Mouse (Mus musculus) MEL (cell line): ENCODE data around the gene Speer4e.
"Not testable (repeated sequence)": the region's sequence is repeated elsewhere in the genome, so short reads cannot be mapped to it uniquely, and the experiment has no call there.

ENCODE experiments used
- CHD2 ChIP-seq: IDR thresholded peaks from 2 replicates; pipeline ENCODE4 v1.6.1; 2011; ENCODE audit warnings: low read length, improper control_type of control experiment
- CTCF ChIP-seq, 3 experiments: IDR thresholded peaks in 2 of 3; conservative IDR thresholded peaks in 1 of 3; 2 replicates each; pipeline ENCODE4 v1.5.1; 2011 to 2012; ENCODE audit warnings: low read length in 3 of 3, low read depth in 2 of 3, mild to moderate bottlenecking in 2 of 3, improper control_type of control experiment in 1 of 3, inconsistent platforms in 1 of 3, mixed read lengths in 1 of 3, moderate library complexity in 1 of 3; ENCODE audit not compliant: control insufficient read depth in 1 of 3, insufficient read depth in 1 of 3, poor library complexity in 1 of 3, severe bottlenecking in 1 of 3
- E2F4 ChIP-seq: IDR thresholded peaks from 2 replicates; pipeline ENCODE4 v1.6.1; 2011; ENCODE audit warnings: low read depth, low read length, improper control_type of control experiment, borderline replicate concordance
- ELF1 ChIP-seq: IDR thresholded peaks from 2 replicates; pipeline ENCODE4 v1.6.1; 2014; ENCODE audit warnings: low read depth, mild to moderate bottlenecking, inconsistent platforms, low read length, improper control_type of control experiment, moderate library complexity
- EP300 ChIP-seq, 2 experiments: IDR thresholded peaks; 2 replicates each; pipeline ENCODE4 v1.6.1; 2011; ENCODE audit warnings: improper control_type of control experiment in 2 of 2, low read length in 2 of 2, low read depth in 1 of 2, mild to moderate bottlenecking in 1 of 2
- GABPA ChIP-seq: IDR thresholded peaks from 2 replicates; pipeline ENCODE4 v1.6.1; 2012; ENCODE audit warnings: low read depth, mild to moderate bottlenecking, inconsistent platforms, low read length, improper control_type of control experiment, moderate library complexity
- MEF2A ChIP-seq: IDR thresholded peaks from 2 replicates; pipeline ENCODE4 v1.6.1; 2014; ENCODE audit warnings: low read depth, mild to moderate bottlenecking, inconsistent platforms, low read length, improper control_type of control experiment; ENCODE audit not compliant: poor library complexity, insufficient replicate concordance, severe bottlenecking; ENCODE audit errors: extremely low read depth
- POLR2A ChIP-seq, 2 experiments: IDR thresholded peaks; 2 replicates each; pipeline ENCODE4 v1.6.1; 2011 to 2012; ENCODE audit warnings: low read length in 2 of 2, mild to moderate bottlenecking in 2 of 2, control low read depth in 1 of 2, improper control_type of control experiment in 1 of 2, low read depth in 1 of 2, moderate library complexity in 1 of 2; ENCODE audit not compliant: control insufficient read depth in 1 of 2, insufficient read depth in 1 of 2, poor library complexity in 1 of 2
- POLR2AphosphoS2 ChIP-seq: IDR thresholded peaks from 2 replicates; pipeline ENCODE4 v1.6.1; 2011; ENCODE audit warnings: low read length, improper control_type of control experiment
- TAL1 ChIP-seq: IDR thresholded peaks from 2 replicates; pipeline ENCODE4 v1.6.1; 2012; ENCODE audit warnings: mild to moderate bottlenecking, inconsistent platforms, low read length, moderate library complexity, mixed read lengths
- USF1 ChIP-seq: IDR thresholded peaks from 2 replicates; pipeline ENCODE4 v1.6.1; 2014; ENCODE audit warnings: low read depth, mild to moderate bottlenecking, inconsistent platforms, low read length, improper control_type of control experiment, moderate library complexity
- ZMIZ1 ChIP-seq: IDR thresholded peaks from 2 replicates; pipeline ENCODE4 v1.6.1; 2012; ENCODE audit warnings: low read depth, mild to moderate bottlenecking, inconsistent platforms, low read length, improper control_type of control experiment, moderate library complexity

DNA sequence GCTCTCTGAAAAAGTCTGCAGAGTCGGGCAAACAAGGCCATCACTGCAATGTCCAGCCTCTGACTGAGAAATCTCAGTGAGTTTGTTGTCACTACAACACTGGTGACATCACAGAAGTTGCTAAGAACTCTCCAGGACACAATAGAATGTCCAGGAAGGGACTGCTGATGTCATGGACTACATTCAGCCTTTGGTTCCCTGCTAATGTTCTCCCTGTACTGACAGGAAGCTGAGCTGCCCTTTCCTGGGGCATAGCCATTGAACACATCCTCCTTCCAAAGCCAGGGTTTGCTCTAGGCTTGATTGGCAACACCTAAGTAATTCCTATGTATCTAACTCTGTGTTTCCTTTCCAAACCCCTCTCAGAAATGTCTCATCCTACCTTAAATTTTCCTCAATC lies 40.6 kb upstream of the Speer4e start, which contains the start of gene Gm10354:
- TF ChIP-seq CTCF (IDR thresholded peaks at IDR 0.05 in 2 of 3, conservative IDR thresholded peaks at IDR 0.05 in 1 of 3; ENCODE audit: control insufficient read depth in 1 of 3, insufficient read depth in 1 of 3, low read depth in 2 of 3, low read length in 3 of 3, poor library complexity in 1 of 3, severe bottlenecking in 1 of 3); USF1; TAL1; EP300 (IDR thresholded peaks at IDR 0.05; ENCODE audit: low read depth in 1 of 2, low read length in 2 of 2); ZMIZ1; POLR2AphosphoS2; POLR2A (IDR thresholded peaks at IDR 0.05; ENCODE audit: control insufficient read depth in 1 of 2, insufficient read depth in 1 of 2, low read depth in 1 of 2, low read length in 2 of 2, poor library complexity in 1 of 2); MEF2A; ELF1; CHD2; E2F4; GABPA: not testable (repeated sequence)
